Mouse (Mus musculus) hindbrain, embryonic 11.5 days (tissue): ENCODE results near the gene G6pd2. TPM values are rescaled to one million over a fixed set of nuclear protein-coding genes. Genes with fewer than 3 reads are reported as not detected.

Experiments used
- ATAC-seq: fragments of 200-750 bp; cut with Nextera tagmentation; 2 replicates; pipeline ENCODE4 v1.8.0; 2017; ENCODE audit warnings: mild to moderate bottlenecking, moderate TSS enrichment, moderate library complexity; ENCODE audit not compliant: low FRiP score
- DNase-seq: peaks from one replicate; pipeline ENCODE4 v3.0.0-alpha.2; 2015; ENCODE audit warnings: low spot score
- H3K27ac ChIP-seq: fragments of 300-500 bp; sonication (generic); 2 replicates; pipeline ENCODE4 v1.5.1; 2014; ENCODE audit warnings: mild to moderate bottlenecking, low read depth, low read length
- H3K27me3 ChIP-seq: fragments of 300-500 bp; sonication (generic); 2 replicates; pipeline ENCODE4 v1.6.1; 2014; ENCODE audit warnings: mild to moderate bottlenecking, low read length, moderate library complexity, mixed read lengths; ENCODE audit not compliant: control insufficient read depth, insufficient read depth
- H3K36me3 ChIP-seq: fragments of 300-500 bp; sonication (generic); 2 replicates; pipeline ENCODE4 v1.6.1; 2014; ENCODE audit warnings: mild to moderate bottlenecking, low read length, moderate library complexity, mixed read lengths; ENCODE audit not compliant: control insufficient read depth, insufficient read depth
- H3K4me1 ChIP-seq: fragments of 300-500 bp; sonication (generic); replicated peaks from 2 replicates; pipeline ENCODE4 v1.6.1; 2014; ENCODE audit warnings: low read length, mixed read lengths; ENCODE audit not compliant: control insufficient read depth, insufficient read depth
- H3K4me2 ChIP-seq: fragments of 300-500 bp; sonication (generic); replicated peaks from 2 replicates; pipeline ENCODE4 v1.6.1; 2014; ENCODE audit warnings: mild to moderate bottlenecking, low read depth, low read length
- H3K4me3 ChIP-seq: fragments of 300-500 bp; sonication (generic); 2 replicates; pipeline ENCODE4 v1.5.1; 2014; ENCODE audit warnings: low read depth, low read length
- H3K9ac ChIP-seq: fragments of 300-500 bp; sonication (generic); 2 replicates; pipeline ENCODE4 v1.6.1; 2014; ENCODE audit warnings: low read depth, low read length
- H3K9me3 ChIP-seq: fragments of 300-500 bp; sonication (generic); 2 replicates; pipeline ENCODE4 v1.6.1; 2016; ENCODE audit warnings: low read length; ENCODE audit not compliant: control insufficient read depth
- WGBS: fragments of 180-500 bp; shearing (Covaris S2); extraction: QIAGEN DNeasy Blood & Tissue Kit; methylation state at CpG from one replicate; pipeline ENCODE4 v1.1.7; 2014; 5-methylcytosine and 5-hydroxymethylcytosine counted together
- polyA plus RNA-seq: library from polyadenylated mRNA; unstranded; fragments of >200 nt; fragmentation: Nextera tagmentation; extraction: Ambion mirVana; gene quantifications from 2 replicates; pipeline ENCODE4 v1.2.1, GENCODE M21; 2014

Gene G6pd2
- polyA plus RNA-seq, result not detected in 2 replicates

DNA sequence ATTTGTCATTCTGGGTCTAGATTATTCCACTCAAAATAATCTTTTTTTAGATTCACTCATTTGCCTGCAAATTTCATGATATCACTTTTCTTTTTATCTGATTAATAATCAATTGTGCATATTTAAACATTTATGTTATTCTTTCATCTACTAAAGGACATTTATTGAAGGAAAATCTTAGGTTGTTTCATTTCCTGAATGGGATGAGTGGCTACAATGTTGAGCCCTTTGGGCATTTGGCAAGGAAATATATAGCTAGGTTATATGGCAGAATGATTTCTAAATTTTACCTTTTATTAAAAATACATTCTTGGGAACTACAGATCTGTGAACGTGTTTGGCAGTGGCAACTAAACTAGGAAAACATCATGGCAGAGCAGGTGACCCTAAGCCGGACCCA, at the start of gene G6pd2:
G6pd2 (plus strand) TSS at position 301 of the 400 bp plus-strand sequence.
- H3K9me3 ChIP-seq, result no peaks in the 10 kb centered on the region
- DNase-seq, result no peak
- H3K36me3 ChIP-seq, result no peaks in the 10 kb centered on the region
- WGBS, result 85% methylated on average over 2 of the region's 2 CpGs
- no peak for ATAC-seq
- H3K4me2 ChIP-seq, result no peak within 1 kb of the TSS
- no peak within 1 kb of the TSS for H3K27ac ChIP-seq
- no peaks in the 10 kb centered on the region for H3K27me3 ChIP-seq
- no peaks in the 10 kb centered on the region for H3K4me1 ChIP-seq
- H3K9ac ChIP-seq, result no peak within 1 kb of the TSS
- H3K4me3 ChIP-seq, result no peak within 1 kb of the TSS

DNA sequence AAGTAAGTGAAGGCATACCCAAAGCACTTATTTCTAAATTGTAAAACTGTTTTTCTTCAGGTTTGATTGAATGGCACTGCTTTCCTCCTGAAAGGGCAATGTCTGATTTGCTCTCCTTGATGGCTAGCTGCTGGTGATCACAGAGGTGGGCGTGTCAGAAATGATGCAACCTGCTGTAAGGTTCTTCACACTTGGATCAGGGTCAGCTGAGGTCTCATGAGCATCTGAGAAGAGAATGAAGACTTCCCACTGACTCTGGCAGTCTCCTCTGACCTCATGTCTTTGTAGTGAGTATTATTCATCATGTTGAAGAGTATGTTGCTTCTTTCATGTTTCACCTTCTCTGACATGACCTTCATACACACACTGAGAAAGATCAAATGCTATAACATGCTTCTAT, 44.4 kb upstream of the G6pd2 start:
- 70% methylated on average over 1 of the region's 1 CpGs for WGBS
- no peak for DNase-seq
- H3K36me3 ChIP-seq, result no peaks in the 10 kb centered on the region
- no peaks in the 10 kb centered on the region for H3K4me1 ChIP-seq
- no peak overlapping the region for H3K27ac ChIP-seq
- no peaks in the 10 kb centered on the region for H3K9me3 ChIP-seq
- no peak overlapping the region for H3K4me3 ChIP-seq
- no peak overlapping the region for H3K4me2 ChIP-seq
- no peaks in the 10 kb centered on the region for H3K27me3 ChIP-seq
- H3K9ac ChIP-seq, result no peak overlapping the region
- ATAC-seq, result no peak

DNA sequence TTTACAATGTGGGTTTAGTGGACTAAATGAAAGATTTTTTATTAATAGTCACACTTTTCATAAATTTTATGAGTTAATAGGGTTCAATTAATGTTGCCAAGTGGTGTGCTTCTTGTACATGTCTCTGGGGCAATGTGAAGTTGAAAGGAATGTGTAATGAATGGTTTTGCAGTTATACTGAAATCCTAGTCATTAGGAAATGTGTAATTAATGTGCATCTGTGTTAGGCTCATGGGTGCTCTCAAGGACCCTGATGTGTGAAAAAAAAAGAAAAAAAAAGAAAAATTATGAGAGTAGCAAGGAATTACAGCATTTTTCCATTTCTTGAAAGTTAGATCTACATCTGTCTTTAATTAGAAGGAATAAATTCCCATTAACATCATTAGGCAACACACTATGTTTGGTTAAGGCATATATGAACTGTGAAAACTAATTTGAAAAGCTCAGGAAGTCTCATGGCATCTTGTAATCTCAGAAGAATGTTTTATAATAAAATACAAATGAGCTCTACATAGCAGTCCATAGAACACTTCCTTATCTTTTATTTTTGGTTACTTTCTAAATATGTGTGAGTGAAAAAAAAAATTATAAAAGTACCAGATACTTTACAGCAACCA, 24.4 kb downstream of the G6pd2 start:
- Histone ChIP-seq H3K4me2 (no peak overlapping the region), H3K27ac (no peak overlapping the region), H3K4me3 (no peak overlapping the region), H3K9me3 (no peaks in the 10 kb centered on the region), H3K36me3 (no peaks in the 10 kb centered on the region), H3K9ac (no peak overlapping the region), H3K27me3 (no peaks in the 10 kb centered on the region), H3K4me1 (no peaks in the 10 kb centered on the region)
- no peak for ATAC-seq
- no peak for DNase-seq

DNA sequence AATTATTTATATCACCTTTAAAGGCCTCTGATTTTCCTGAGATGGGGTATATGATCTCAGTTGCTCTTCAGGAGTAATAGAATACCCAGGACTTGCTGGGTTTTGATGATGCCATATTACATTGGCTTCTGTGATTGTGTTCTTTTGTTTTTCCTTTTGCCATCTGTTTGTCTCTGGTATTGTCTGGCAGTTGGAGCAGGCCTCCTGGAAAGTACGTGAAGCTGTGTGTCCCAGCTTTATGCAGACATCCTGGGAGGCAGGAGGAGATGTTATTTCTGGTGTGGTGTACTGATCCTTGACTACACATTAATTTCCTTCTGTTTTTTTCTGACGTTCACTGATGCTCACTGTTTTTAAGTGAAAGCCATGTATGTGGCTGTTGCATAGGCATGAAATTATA, 35.3 kb downstream of the G6pd2 start:
- Histone ChIP-seq H3K27ac (no peak overlapping the region), H3K27me3 (no peaks in the 10 kb centered on the region), H3K36me3 (no peaks in the 10 kb centered on the region), H3K4me1 (no peaks in the 10 kb centered on the region), H3K9me3 (no peaks in the 10 kb centered on the region), H3K9ac (no peak overlapping the region), H3K4me3 (no peak overlapping the region), H3K4me2 (no peak overlapping the region)
- no peak for ATAC-seq
- 78% methylated on average over 2 of the region's 2 CpGs for WGBS
- DNase-seq, result no peak
